Mouse (Mus musculus) urinary bladder, postnatal 0 days (tissue): Measurements from ENCODE around the gene Lgmn. TPM values are rescaled to one million over a fixed set of nuclear protein-coding genes. Genes with fewer than 3 reads are reported as not detected.

ENCODE experiments used
- polyA plus RNA-seq: library from polyadenylated mRNA; unstranded; fragments of >200 nt; fragmentation: Nextera tagmentation; extraction: Ambion mirVana; gene quantifications from 2 replicates; pipeline ENCODE4 v1.2.1, GENCODE M21; 2015

Gene Lgmn
- polyA plus RNA-seq: 98.0 and 121 TPM in 2 replicates

DNA sequence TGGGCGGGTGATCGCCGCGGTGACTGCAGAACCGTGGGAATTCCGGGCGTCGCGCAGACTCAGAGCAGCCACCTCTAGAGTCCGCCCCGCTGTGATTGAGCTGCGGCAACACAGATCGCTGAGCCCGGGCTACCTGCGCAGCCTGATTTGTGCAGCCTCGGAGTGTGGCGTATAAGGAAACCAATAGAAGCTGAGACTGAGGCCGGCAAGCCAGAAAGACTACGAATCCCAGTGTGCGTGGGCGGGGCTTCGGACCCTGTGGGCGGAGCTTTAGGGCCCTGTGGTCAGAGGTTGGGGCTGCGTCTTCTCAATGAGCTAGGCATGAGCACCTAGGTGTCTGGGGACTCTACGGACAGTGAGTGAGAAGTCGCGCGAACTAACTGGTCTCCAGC is at the start of gene Lgmn:
Gene Lgmn (minus strand): TSS at position 182 of the 392 bp plus-strand sequence.

DNA sequence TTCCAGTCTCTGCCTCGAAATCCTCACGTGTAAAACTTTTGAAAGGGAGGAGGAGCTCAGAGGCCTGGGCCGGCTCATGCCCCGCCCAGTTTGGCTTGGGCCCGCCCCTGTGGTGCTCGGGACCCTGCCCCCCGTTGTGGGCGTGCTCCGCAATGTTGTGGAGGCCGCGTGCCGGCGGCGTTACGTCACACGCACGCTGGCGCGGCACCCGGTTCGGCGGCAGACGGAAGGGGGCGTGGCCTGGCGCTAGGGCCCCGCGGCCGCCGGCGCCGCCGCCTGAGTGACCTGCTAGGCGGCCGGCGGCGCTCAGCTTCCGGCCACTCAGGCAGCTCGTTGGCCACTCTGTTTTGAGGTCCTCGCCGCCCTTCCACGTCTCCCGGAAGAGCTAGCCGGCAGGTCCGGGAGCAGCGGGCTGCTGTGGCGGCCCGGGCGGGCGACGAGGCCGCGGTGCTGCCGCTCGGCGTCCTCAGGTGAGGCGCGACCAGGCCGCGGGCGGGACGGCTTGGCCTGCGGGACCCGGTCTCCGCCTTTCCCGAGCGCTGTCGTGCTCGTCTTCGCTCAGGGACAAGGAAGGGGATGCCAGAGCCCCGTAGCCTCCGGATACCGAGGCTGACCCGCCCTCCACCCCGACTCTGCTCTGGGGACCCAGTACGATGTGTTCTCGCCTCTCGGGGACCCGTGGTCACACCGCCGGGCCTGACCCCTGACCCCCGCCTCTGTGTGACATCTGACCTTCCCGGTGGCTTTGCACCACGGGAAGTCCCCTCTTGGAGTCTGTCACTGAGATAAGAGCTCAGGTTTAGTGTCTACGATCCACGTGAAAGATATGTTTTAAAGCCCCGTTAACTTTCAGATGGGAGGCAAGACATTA is 29.5 kb upstream of the Lgmn start, which contains the start of gene Golga5:
Gene Golga5 (plus strand): TSS at position 242 of the 871 bp plus-strand sequence.

Other genes with a start within 250 kb of the Lgmn start
- gene Rin3, start 156.8 kb downstream of the Lgmn start, polyA plus RNA-seq: 8.4 and 9.3 TPM in 2 replicates
- gene Golga5, start 29.3 kb upstream of the Lgmn start, polyA plus RNA-seq: 26.3 and 31.8 TPM in 2 replicates
- gene Chga, start 115.2 kb upstream of the Lgmn start, polyA plus RNA-seq: 0.37 and 0.49 TPM in 2 replicates